15 mouse cellular contexts compared by ENCODE assay signal in the genomic region with DNA sequence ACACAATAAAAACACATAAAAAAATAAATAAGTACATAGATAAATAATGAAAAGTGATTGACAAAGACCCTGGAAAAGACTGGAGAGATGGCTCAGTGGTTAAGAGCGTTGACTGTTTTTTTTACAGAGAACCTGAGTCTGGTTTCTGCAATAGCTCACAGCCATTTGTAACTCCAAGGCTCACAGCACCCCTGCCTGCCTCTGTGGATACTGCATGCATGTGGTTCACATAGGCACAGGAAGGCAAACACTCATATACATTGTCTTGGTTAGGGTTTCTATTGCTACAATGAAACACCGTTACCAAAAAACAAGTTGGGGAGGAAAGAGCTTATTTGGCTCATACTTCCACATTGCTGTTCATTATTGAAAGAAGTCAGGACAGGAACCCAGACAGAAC. TPM values are rescaled to one million over a fixed set of nuclear protein-coding genes. Genes with fewer than 3 reads are reported as not detected.
A peak's percentile ranks its signal among the peaks of the same experiment; 100 is the strongest.
DNase-seq lines count a peak whose midpoint lies in the region; ATAC-seq and TF ChIP-seq lines count a peak whose summit lies in the region.
"Had no signal": no experiment of that assay in that cellular context is flagged by ENCODE, and none has a peak within 500 bp of the region (broad histone marks: within the 10 kb centered on the region; RNA-seq: fewer than 3 reads in every experiment).

No protein-coding gene starts in this region.

- no peak for TF ChIP-seq EP300 in heart, postnatal 0 days (IDR thresholded peaks at IDR 0.05; ENCODE audit: low read depth)
- no peak for TF ChIP-seq EP300 in lung, postnatal 0 days (IDR thresholded peaks at IDR 0.05)

- no peaks in the 10 kb centered on the region for H3K4me1 ChIP-seq in heart, postnatal 0 days (ENCODE audit: control insufficient read depth, insufficient read depth)
- H3K4me1 ChIP-seq in lung, postnatal 0 days (ENCODE audit: insufficient read depth, low read depth, low read length): no peaks in the 10 kb centered on the region

- no peak overlapping the region for H3ac ChIP-seq in myocyte (ENCODE audit: control insufficient read depth, insufficient read length)

- no peak overlapping the region for H3K4me2 ChIP-seq in heart, postnatal 0 days (ENCODE audit: low read depth, low read length)
- no peak overlapping the region for H3K4me2 ChIP-seq in lung, postnatal 0 days (replicated peaks; ENCODE audit: low read depth, low read length)
- no peak overlapping the region for H3K4me2 ChIP-seq in myocyte (ENCODE audit: low read depth)

- WGBS in heart, postnatal 0 days: 97% methylated on average over 2 of the region's 2 CpGs
- 89% methylated on average over 2 of the region's 2 CpGs for WGBS in lung, postnatal 0 days

- H3K79me2 ChIP-seq in myocyte (ENCODE audit: control insufficient read depth, insufficient read depth): peaks cover 20% of the 10 kb centered on the region

- no peak for DNase-seq in heart, postnatal 0 days (ENCODE audit: low spot score)
- DNase-seq in heart, adult 11 months: no peak
- no peak for DNase-seq in lung, postnatal 0 days (ENCODE audit: low spot score)
- DNase-seq in lung, postnatal 14 days: no peak
- DNase-seq in NIH3T3 (ENCODE audit: low read depth): peak; percentile 48
- DNase-seq in frontal cortex, postnatal 14 days (ENCODE audit: low spot score in 2 of 2): no peak
- DNase-seq: adrenal gland, postnatal 25 days; cerebellum, postnatal 36 days; heart, postnatal 4 days; kidney, adult 11 months; right cerebral cortex, adult 18-20 months had no signal

- no peaks in the 10 kb centered on the region for H3K27me3 ChIP-seq in heart, postnatal 0 days (ENCODE audit: control insufficient read depth, insufficient read depth, low read length)
- H3K27me3 ChIP-seq in lung, postnatal 0 days (replicated peaks; ENCODE audit: insufficient read depth, low read length): no peaks in the 10 kb centered on the region
- H3K27me3 ChIP-seq in myocyte (ENCODE audit: control insufficient read depth, insufficient read depth, insufficient read length): no peaks in the 10 kb centered on the region
- H3K27me3 ChIP-seq: neural tube, embryonic 12.5 days had no signal

- H3K4me3 ChIP-seq in heart, postnatal 0 days (ENCODE audit: low read depth, low read length): no peak overlapping the region
- no peak overlapping the region for H3K4me3 ChIP-seq in lung, postnatal 0 days (ENCODE audit: low read depth, low read length)
- peak overlapping the region; percentile 64 for H3K4me3 ChIP-seq in myocyte

- no peak overlapping the region for H3K9ac ChIP-seq in heart, postnatal 0 days (replicated peaks; ENCODE audit: low read depth, low read length)
- no peak overlapping the region for H3K9ac ChIP-seq in lung, postnatal 0 days (replicated peaks; ENCODE audit: low read depth)

- H3K9me3 ChIP-seq in heart, postnatal 0 days (replicated peaks; ENCODE audit: control insufficient read depth, low read length): no peaks in the 10 kb centered on the region
- H3K9me3 ChIP-seq in lung, postnatal 0 days (ENCODE audit: low read length): no peaks in the 10 kb centered on the region
- H3K9me3 ChIP-seq: neural tube, embryonic 12.5 days had no signal

- H3K36me3 ChIP-seq in heart, postnatal 0 days (replicated peaks; ENCODE audit: control insufficient read depth, insufficient read depth, low read length): no peaks in the 10 kb centered on the region
- no peaks in the 10 kb centered on the region for H3K36me3 ChIP-seq in lung, postnatal 0 days (ENCODE audit: insufficient read depth, low read length)
- H3K36me3 ChIP-seq in myocyte (ENCODE audit: control insufficient read depth, insufficient read depth): no peaks in the 10 kb centered on the region
- H3K36me3 ChIP-seq: neural tube, embryonic 12.5 days had no signal

- H3K27ac ChIP-seq in heart, postnatal 0 days (ENCODE audit: low read depth): no peak overlapping the region
- no peak overlapping the region for H3K27ac ChIP-seq in lung, postnatal 0 days (ENCODE audit: low read length)
- H3K27ac ChIP-seq: neural tube, embryonic 12.5 days had no signal

- ATAC-seq in heart, postnatal 0 days (ENCODE audit: insufficient read depth, low read depth): no peak
- no peak for ATAC-seq in lung, postnatal 0 days

- TF ChIP-seq CTCF in heart, postnatal 0 days (IDR thresholded peaks at IDR 0.05; ENCODE audit: low read depth): 0 out of 2 replicates have a peak, but pooled peaks have one; percentile 11
- TF ChIP-seq CTCF in lung, postnatal 0 days (IDR thresholded peaks at IDR 0.05): peak; percentile 41

- no peak for TF ChIP-seq POLR2A in myocyte (IDR thresholded peaks at IDR 0.05; ENCODE audit: insufficient read length, low read depth)

TF ChIP-seq in myocyte, 11 proteins besides CTCF, POLR2A, EP300 and RAD21:
- TF ChIP-seq CEBPB (IDR thresholded peaks at IDR 0.05; ENCODE audit: insufficient read depth, poor library complexity, severe bottlenecking) (no peak), TCF3 (IDR thresholded peaks at IDR 0.05; ENCODE audit: insufficient read length, low read depth) (no peak), TCF12 (IDR thresholded peaks at IDR 0.05; ENCODE audit: insufficient read depth, poor library complexity, severe bottlenecking) (no peak), MYOG (IDR thresholded peaks at IDR 0.05; ENCODE audit: control insufficient read depth in 1 of 3, insufficient read depth in 1 of 3, insufficient read length in 2 of 3, low read depth in 2 of 3) (no peak), E2F4 (IDR thresholded peaks at IDR 0.05; ENCODE audit: insufficient read depth) (no peak), MAX (IDR thresholded peaks at IDR 0.05; ENCODE audit: low read depth) (no peak), MYOD1 (IDR thresholded peaks at IDR 0.05; ENCODE audit: control insufficient read depth in 1 of 3, insufficient read length in 2 of 3, low read depth in 2 of 3) (no peak), SRF (IDR thresholded peaks at IDR 0.05; ENCODE audit: control insufficient read depth, insufficient read length, low read depth) (no peak), USF1 (IDR thresholded peaks at IDR 0.05; ENCODE audit: low read depth) (no peak), POLR2AphosphoS2 (IDR thresholded peaks at IDR 0.05; ENCODE audit: insufficient read length, low read depth) (no peak), REST (IDR thresholded peaks at IDR 0.05; ENCODE audit: insufficient read depth, insufficient read length) (no peak)
TF ChIP-seq in myocyte: peak in this region for 0.

RNA-seq across cellular contexts. Expression of gene Fbxo17, which starts 1.0 kb away (rescaled TPM):
- 4.7 and 7.8 TPM in 2 replicates for total RNA-seq in heart, postnatal 0 days (2014; rRNA removed; ENCODE audit: low replicate concordance)
- polyA plus RNA-seq in heart, postnatal 0 days (2015; fragmentation: Nextera tagmentation; extraction: Ambion mirVana): 4.5 and 5.1 TPM in 2 replicates
- 10.9 and 11.0 TPM in 2 replicates for polyA plus RNA-seq in lung, postnatal 0 days (2015; fragmentation: Nextera tagmentation; extraction: Ambion mirVana)
- 33.1 TPM for polyA plus RNA-seq in myocyte (2012; fragmentation: generic; extraction: Trizol)

RNA-seq across cellular contexts. Expression of gene Fbxo27, which starts 22.9 kb away (rescaled TPM):
- 0.73 and 0.93 TPM in 2 replicates for total RNA-seq in heart, postnatal 0 days (2014; rRNA removed; ENCODE audit: low replicate concordance)
- 1.5 and 1.7 TPM in 2 replicates for polyA plus RNA-seq in heart, postnatal 0 days (2015; fragmentation: Nextera tagmentation; extraction: Ambion mirVana)
- 2.3 and 2.8 TPM in 2 replicates for polyA plus RNA-seq in lung, postnatal 0 days (2015; fragmentation: Nextera tagmentation; extraction: Ambion mirVana)
- polyA plus RNA-seq in myocyte (2012; fragmentation: generic; extraction: Trizol): not detected

RNA-seq across cellular contexts. Expression of gene Mrps12, which starts 26.0 kb away (rescaled TPM):
- 73.9 and 95.4 TPM in 2 replicates for total RNA-seq in heart, postnatal 0 days (2014; rRNA removed; ENCODE audit: low replicate concordance)
- polyA plus RNA-seq in heart, postnatal 0 days (2015; fragmentation: Nextera tagmentation; extraction: Ambion mirVana): 133 and 134 TPM in 2 replicates
- 99.7 and 101 TPM in 2 replicates for polyA plus RNA-seq in lung, postnatal 0 days (2015; fragmentation: Nextera tagmentation; extraction: Ambion mirVana)
- polyA plus RNA-seq in myocyte (2012; fragmentation: generic; extraction: Trizol): 132 TPM

RNA-seq across cellular contexts. Expression of gene Sars2, which starts 26.2 kb away (rescaled TPM):
- 22.6 and 33.4 TPM in 2 replicates for total RNA-seq in heart, postnatal 0 days (2014; rRNA removed; ENCODE audit: low replicate concordance)
- polyA plus RNA-seq in heart, postnatal 0 days (2015; fragmentation: Nextera tagmentation; extraction: Ambion mirVana): 15.8 and 17.0 TPM in 2 replicates
- polyA plus RNA-seq in lung, postnatal 0 days (2015; fragmentation: Nextera tagmentation; extraction: Ambion mirVana): 6.0 and 7.0 TPM in 2 replicates
- 10.5 TPM for polyA plus RNA-seq in myocyte (2012; fragmentation: generic; extraction: Trizol)

RNA-seq across cellular contexts. Expression of gene Ccer2, which starts 40.4 kb away (rescaled TPM):
- total RNA-seq in heart, postnatal 0 days (2014; rRNA removed; ENCODE audit: low replicate concordance): not detected in 2 replicates
- not detected in 2 replicates for polyA plus RNA-seq in heart, postnatal 0 days (2015; fragmentation: Nextera tagmentation; extraction: Ambion mirVana)
- polyA plus RNA-seq in lung, postnatal 0 days (2015; fragmentation: Nextera tagmentation; extraction: Ambion mirVana): not detected in 2 replicates
- polyA plus RNA-seq in myocyte (2012; fragmentation: generic; extraction: Trizol): not detected
- total RNA-seq: adrenal gland, postnatal 25 days; heart, adult 8-10 months; heart, postnatal 4 days had no signal
- polyA plus RNA-seq: liver, embryonic 16.5 days had no signal
